Mouse (Mus musculus) heart, postnatal 0 days (tissue): ENCODE measurements around the gene Ubr1. TPM values are rescaled to one million over a fixed set of nuclear protein-coding genes. Genes with fewer than 3 reads are reported as not detected.

Experiments used
- ATAC-seq: fragments of 200-750 bp; cut with Nextera tagmentation; 2 replicates; pipeline ENCODE4 v1.8.0; 2017; ENCODE audit warnings: low read depth, moderate number of reproducible peaks, moderate library complexity; ENCODE audit not compliant: insufficient read depth
- DNase-seq: peaks from one replicate; pipeline ENCODE4 v3.0.0-alpha.2; 2016; ENCODE audit warnings: low spot score
- H3K27ac ChIP-seq: fragments of 300-500 bp; sonication (generic); 2 replicates; pipeline ENCODE4 v1.5.1; 2014; ENCODE audit warnings: low read depth, mild to moderate bottlenecking
- H3K27me3 ChIP-seq: fragments of 300-500 bp; sonication (generic); 2 replicates; pipeline ENCODE4 v1.6.1; 2014; ENCODE audit warnings: low read length, mixed read lengths; ENCODE audit not compliant: control insufficient read depth, insufficient read depth
- H3K36me3 ChIP-seq: fragments of 300-500 bp; sonication (generic); replicated peaks from 2 replicates; pipeline ENCODE4 v1.6.1; 2014; ENCODE audit warnings: low read length, mixed read lengths; ENCODE audit not compliant: control insufficient read depth, insufficient read depth
- H3K4me1 ChIP-seq: fragments of 300-500 bp; sonication (generic); 2 replicates; pipeline ENCODE4 v1.6.1; 2014; ENCODE audit warnings: antibody characterized with exemption; ENCODE audit not compliant: control insufficient read depth, insufficient read depth
- H3K4me2 ChIP-seq: fragments of 300-500 bp; sonication (generic); 2 replicates; pipeline ENCODE4 v1.6.1; 2014; ENCODE audit warnings: low read depth, mild to moderate bottlenecking, low read length, moderate library complexity
- H3K4me3 ChIP-seq: fragments of 300-500 bp; sonication (generic); 2 replicates; pipeline ENCODE4 v1.5.1; 2014; ENCODE audit warnings: low read depth, low read length
- H3K9ac ChIP-seq: fragments of 300-500 bp; sonication (generic); replicated peaks from 2 replicates; pipeline ENCODE4 v1.6.1; 2014; ENCODE audit warnings: low read depth, low read length, mixed read lengths
- H3K9me3 ChIP-seq: fragments of 300-500 bp; sonication (generic); replicated peaks from 2 replicates; pipeline ENCODE4 v1.6.1; 2016; ENCODE audit warnings: low read length; ENCODE audit not compliant: control insufficient read depth
- CTCF ChIP-seq: IDR thresholded peaks from 2 replicates; pipeline ENCODE4 v1.5.1; 2016; ENCODE audit warnings: antibody characterized with exemption, control low read depth, low read depth
- EP300 ChIP-seq: IDR thresholded peaks from 2 replicates; pipeline ENCODE4 v1.6.1; 2016; ENCODE audit warnings: antibody characterized with exemption, low read depth
- WGBS: fragments of 180-500 bp; shearing (Covaris S2); extraction: QIAGEN DNeasy Blood & Tissue Kit; methylation state at CpG from one replicate; pipeline ENCODE4 v1.1.7; 2014; 5-methylcytosine and 5-hydroxymethylcytosine counted together
- polyA plus RNA-seq: library from polyadenylated mRNA; unstranded; fragments of >200 nt; fragmentation: Nextera tagmentation; extraction: Ambion mirVana; gene quantifications from 2 replicates; pipeline ENCODE4 v1.2.1, GENCODE M21; 2015
- total RNA-seq: library from RNA; depleted of rRNA; stranded (reverse); fragments of >200 nt; gene quantifications from 2 replicates; pipeline ENCODE4 v1.2.3, GENCODE M21; 2014; ENCODE audit warnings: low replicate concordance

Ubr1 gene
- total and polyA plus RNA-seq, 2 experiments from 2014 or later = 14.3 to 28.9 TPM

- H3K27me3 ChIP-seq = no peaks in the 10 kb centered on the region
- peak; percentile 39; the same call in 1 of the 2 replicates for ATAC-seq
- H3K4me1 ChIP-seq = no peaks in the 10 kb centered on the region
- no peak overlapping the region for H3K4me3 ChIP-seq
- WGBS = 16% methylated on average over 1 of the region's 1 CpGs
- H3K9ac ChIP-seq = no peak overlapping the region
- H3K36me3 ChIP-seq = peaks cover 44% of the 10 kb centered on the region
- TF ChIP-seq CTCF (peak; percentile 71), EP300 (no peak)
- no peak overlapping the region for H3K4me2 ChIP-seq
- no peak for DNase-seq
- no peaks in the 10 kb centered on the region for H3K9me3 ChIP-seq
- H3K27ac ChIP-seq = no peak overlapping the region
These were observed 104.0 kb downstream of the Ubr1 start for GRCm38 (mm10) chr2:120866561-120866960.

GRCm38 (mm10) chr2:120863389-120863788 is 107.1 kb downstream of the Ubr1 start:
- no peak for TF ChIP-seq EP300
- TF ChIP-seq CTCF = no peak
- no peaks in the 10 kb centered on the region for H3K27me3 ChIP-seq
- H3K4me3 ChIP-seq = no peak overlapping the region
- WGBS = 100% methylated on average over 1 of the region's 1 CpGs
- no peaks in the 10 kb centered on the region for H3K4me1 ChIP-seq
- H3K4me2 ChIP-seq = no peak overlapping the region
- peaks cover 51% of the 10 kb centered on the region for H3K36me3 ChIP-seq
- H3K9ac ChIP-seq = no peak overlapping the region
- no peak overlapping the region for H3K27ac ChIP-seq
- no peak for ATAC-seq
- H3K9me3 ChIP-seq = no peaks in the 10 kb centered on the region
- no peak for DNase-seq

- no peaks in the 10 kb centered on the region for H3K27me3 ChIP-seq
- WGBS = 71% methylated on average over 1 of the region's 1 CpGs
- no peak overlapping the region for H3K9ac ChIP-seq
- no peaks in the 10 kb centered on the region for H3K9me3 ChIP-seq
- no peak overlapping the region for H3K4me2 ChIP-seq
- no peak for ATAC-seq
- H3K36me3 ChIP-seq = peaks cover 48% of the 10 kb centered on the region
- H3K4me3 ChIP-seq = no peak overlapping the region
- no peak overlapping the region for H3K27ac ChIP-seq
- DNase-seq = no peak
- no peaks in the 10 kb centered on the region for H3K4me1 ChIP-seq
- TF ChIP-seq CTCF = no peak
- TF ChIP-seq EP300 = no peak
These were observed 109.8 kb downstream of the Ubr1 start for GRCm38 (mm10) chr2:120860699-120861098.

- Histone ChIP-seq H3K27me3 (no peaks in the 10 kb centered on the region), H3K4me3 (no peak overlapping the region), H3K36me3 (peaks cover 25% of the 10 kb centered on the region), H3K4me1 (no peaks in the 10 kb centered on the region), H3K27ac (no peak overlapping the region), H3K9me3 (no peaks in the 10 kb centered on the region), H3K9ac (no peak overlapping the region), H3K4me2 (no peak overlapping the region)
- WGBS = 90% methylated on average over 3 of the region's 3 CpGs
- TF ChIP-seq EP300 = no peak
- no peak for TF ChIP-seq CTCF
- DNase-seq (no peak), ATAC-seq (no peak)
These were observed 112.4 kb downstream of the Ubr1 start for GRCm38 (mm10) chr2:120858131-120858530.

GRCm38 (mm10) chr2:120853151-120853550 is 117.4 kb downstream of the Ubr1 start:
- WGBS = 74% methylated on average over 3 of the region's 3 CpGs
- no peak overlapping the region for H3K9ac ChIP-seq
- H3K4me1 ChIP-seq = peaks cover 8% of the 10 kb centered on the region; the same call in 1 of the 2 replicates
- no peaks in the 10 kb centered on the region for H3K27me3 ChIP-seq
- no peak for DNase-seq
- ATAC-seq = no peak
- no peaks in the 10 kb centered on the region for H3K36me3 ChIP-seq
- H3K4me2 ChIP-seq = no peak overlapping the region
- peak overlapping the region; percentile 35; the same call in 1 of the 2 replicates for H3K27ac ChIP-seq
- no peaks in the 10 kb centered on the region for H3K9me3 ChIP-seq
- no peak for TF ChIP-seq EP300
- TF ChIP-seq CTCF = no peak
- H3K4me3 ChIP-seq = no peak overlapping the region

- H3K4me3 ChIP-seq = no peak overlapping the region
- 27% methylated on average over 1 of the region's 1 CpGs for WGBS
- H3K27me3 ChIP-seq = no peaks in the 10 kb centered on the region
- no peak for DNase-seq
- no peaks in the 10 kb centered on the region for H3K9me3 ChIP-seq
- ATAC-seq = no peak
- H3K36me3 ChIP-seq = no peaks in the 10 kb centered on the region
- TF ChIP-seq EP300 (no peak), CTCF (no peak)
- no peak overlapping the region for H3K4me2 ChIP-seq
- no peak overlapping the region for H3K9ac ChIP-seq
- H3K27ac ChIP-seq = peak overlapping the region; percentile 35; the same call in 1 of the 2 replicates
- H3K4me1 ChIP-seq = peaks cover 8% of the 10 kb centered on the region; the same call in 1 of the 2 replicates
These were observed 117.9 kb downstream of the Ubr1 start for GRCm38 (mm10) chr2:120852626-120853025.
